Mouse (Mus musculus): ENCODE results near the gene Zbtb2.
"Not testable (repeated sequence)": the region's sequence is repeated elsewhere in the genome, so short reads cannot be mapped to it uniquely, and the experiment has no call there.

The Zbtb2 gene

DNA sequence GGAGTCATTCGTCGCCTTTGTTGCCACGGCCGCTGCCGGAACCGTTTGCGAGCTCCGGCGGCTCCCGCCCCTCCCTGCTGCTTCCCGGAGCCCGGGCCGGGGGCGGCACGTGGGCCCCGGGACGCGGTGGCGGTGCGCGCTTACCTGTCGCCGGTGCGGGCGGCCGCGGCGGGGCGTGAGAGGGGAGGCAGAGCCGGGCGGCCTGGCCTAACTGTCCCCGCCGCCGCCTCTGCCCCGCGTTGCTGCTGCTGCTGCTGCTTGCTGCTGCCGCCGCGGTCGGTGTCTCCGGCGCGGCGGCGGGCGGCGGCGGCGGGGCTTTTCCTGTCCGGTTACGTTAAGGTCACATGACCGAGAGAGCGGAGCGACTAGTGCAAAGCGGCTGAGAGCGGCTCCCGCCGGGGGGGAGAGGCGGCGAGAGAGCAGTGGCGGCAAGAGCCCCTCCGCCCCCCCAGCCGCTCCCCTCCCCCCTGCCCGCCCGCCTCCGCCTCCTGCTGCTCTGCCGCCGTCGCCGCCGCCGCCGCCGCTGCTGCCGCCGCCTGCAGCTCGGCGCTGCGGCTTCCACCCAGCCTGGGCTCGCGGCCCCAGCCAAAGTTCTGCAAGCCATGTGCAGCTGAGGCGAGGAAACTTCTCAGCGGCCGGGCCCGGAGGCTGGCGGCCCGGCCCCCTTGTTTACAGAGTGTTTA lies at the start of gene Zbtb2:
Zbtb2 (minus strand) TSS at position 408 of the 683 bp plus-strand sequence.
- no peak for DNase-seq (ENCODE audit: low read depth)

DNA sequence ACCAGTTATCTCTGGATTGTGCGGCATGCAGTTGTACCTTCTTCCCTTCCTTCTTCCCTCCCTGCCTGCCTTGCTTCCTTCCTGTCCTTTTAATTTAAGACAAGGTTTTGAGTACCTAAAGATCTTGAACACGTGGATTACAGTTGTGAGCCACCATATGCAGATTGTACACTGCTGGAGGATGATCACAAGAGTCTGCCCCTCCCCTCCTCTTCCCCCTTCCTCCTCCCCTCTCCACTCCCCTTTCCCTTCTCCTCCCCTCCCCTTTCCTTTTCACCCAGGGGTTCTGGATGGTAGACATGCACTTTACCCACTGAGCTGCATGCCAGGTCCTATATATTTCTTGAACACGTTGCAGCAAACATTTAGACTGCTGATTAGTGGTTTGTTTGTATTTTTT lies 47.5 kb upstream of the Zbtb2 start:
- no peak for DNase-seq (ENCODE audit: low read depth)

DNA sequence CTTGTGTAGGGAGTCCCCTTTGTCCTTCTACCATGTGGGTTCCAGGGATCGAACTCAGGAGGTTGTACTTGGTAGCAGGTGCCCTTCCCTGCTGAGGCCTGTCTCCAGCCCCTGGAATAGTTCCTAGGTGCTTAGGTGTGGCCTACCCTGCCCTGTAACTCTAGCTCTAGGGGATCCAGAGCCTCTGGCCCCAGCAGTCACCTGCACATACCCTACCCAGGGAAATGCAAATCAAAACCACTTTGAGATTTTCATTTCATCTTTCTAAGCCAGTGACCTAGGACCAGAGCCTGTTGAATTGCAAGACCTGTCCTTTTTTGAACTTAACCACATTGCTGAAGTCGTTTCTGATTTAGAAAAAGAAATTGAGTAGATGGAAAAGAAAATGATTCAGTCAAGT lies 46.0 kb upstream of the Zbtb2 start:
- not testable (repeated sequence) for DNase-seq (ENCODE audit: low read depth)

DNA sequence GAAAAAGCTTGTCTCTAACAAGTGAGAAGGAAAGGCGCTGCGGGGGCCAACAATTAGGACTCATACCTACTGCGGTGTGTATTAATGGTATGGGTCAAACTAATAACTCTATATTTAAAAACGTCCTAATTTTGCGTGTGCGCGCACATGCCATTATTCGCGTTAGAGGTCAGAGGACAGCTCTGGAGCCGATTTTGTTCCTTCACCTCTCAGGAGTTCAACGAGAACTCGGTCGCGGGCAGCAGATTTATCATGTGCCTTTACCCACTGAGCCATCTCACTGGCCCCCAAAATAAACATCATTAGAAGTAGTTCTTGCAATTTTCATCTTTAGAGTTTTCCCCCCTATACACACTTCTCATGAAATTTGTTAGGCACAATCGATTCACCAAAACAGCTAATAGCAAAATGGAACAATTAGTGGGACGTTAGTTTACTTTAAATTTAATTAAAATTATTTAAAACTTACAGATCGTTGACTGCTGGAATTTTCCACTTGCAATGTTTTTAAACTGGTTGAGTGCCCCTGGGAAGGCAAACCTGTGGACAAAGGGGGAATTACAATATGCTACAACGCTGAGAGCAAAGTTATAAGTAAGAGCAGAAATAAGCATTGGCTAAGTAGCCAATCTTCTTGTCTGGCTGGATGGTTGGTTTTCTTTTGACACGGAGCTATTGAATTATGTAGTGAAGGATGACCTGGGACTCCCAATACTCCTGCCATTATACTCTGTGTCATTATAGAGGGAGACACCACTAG lies 45.3 kb upstream of the Zbtb2 start:
- peak; percentile 34 for DNase-seq (ENCODE audit: low read depth)

DNA sequence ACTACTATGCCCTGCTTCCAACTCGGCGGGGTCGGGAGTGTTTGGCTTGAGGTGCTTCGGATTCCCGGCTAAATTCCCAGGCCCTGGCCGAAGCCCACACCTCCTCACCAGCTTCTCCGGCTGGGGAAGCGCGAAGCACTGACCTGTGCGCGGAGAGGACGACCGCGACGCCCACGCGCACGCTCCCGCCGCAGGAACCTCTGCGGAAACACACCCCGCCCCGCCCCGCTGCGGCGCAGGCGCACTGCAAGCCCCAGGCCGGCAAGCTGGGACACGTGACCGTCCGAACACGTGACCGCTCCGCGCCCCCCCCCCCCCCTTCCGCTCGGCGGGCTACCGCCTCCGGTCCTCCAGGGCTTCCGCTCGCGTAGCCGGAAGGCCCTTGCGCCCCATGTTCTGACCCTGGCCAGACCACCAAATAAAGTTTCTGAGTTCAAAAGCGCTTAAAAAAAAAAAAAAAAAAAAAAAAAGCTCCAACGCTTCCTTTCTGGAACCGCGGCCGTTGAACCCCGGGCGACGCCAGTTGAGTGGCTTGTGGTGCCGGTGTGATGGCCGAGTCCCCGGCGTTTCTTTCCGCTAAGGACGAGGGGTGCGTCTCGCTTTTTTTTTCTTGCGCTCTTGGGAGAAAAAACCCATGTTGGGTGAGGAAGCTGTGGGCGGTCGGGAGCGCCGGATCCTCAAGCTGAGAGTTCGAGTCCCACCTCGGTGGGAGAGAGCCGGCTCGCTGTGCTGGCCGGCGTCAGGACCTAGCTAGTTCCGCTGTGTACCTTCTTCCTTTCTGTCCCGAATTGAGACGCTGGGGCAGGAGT lies 44.4 kb upstream of the Zbtb2 start, which contains the start of the genes Rmnd1 and Armt1:
Rmnd1 (minus strand) TSS at position 266 of the 809 bp plus-strand sequence.
Armt1 (plus strand) TSS at position 345 of the 809 bp plus-strand sequence.
- DNase-seq (ENCODE audit: low read depth) = peak; percentile 83

DNA sequence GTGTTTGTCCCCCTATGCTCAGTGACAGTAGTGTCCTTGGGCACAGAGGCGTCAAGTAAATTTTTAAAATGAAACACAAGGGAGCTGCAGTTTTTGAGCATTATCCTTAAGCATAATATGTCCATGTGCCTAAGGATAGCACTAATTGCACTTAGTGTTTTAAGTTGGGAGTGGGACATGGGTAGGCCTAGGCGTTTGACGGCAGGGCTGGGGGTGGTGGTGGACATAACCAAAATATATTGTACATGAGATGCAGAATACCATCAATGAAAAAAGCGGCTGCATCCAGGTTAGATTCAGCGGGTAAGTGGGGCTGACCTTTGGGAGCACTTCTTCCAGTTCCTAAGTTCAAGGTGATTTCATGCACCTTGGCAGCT lies 43.8 kb upstream of the Zbtb2 start:
- no peak for DNase-seq (ENCODE audit: low read depth)

DNA sequence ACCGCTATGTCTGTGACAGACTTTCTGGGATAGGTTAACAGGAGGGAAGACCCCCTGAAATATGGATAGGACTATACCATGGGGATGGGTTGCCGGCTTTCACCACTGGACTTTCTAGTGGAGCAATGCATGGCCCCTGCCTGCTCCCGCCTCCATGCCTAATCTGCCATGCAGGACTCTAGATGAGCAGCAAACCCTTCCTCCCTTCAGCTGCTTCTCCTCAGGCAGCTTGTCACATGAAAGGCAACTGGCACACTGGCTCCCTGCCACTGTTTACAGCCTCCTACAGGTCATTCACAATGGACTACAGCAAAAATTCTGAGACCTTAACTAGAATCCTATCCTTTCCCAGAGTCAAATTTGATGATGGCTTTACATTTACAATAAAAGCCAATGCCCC lies 42.9 kb upstream of the Zbtb2 start:
- no peak for DNase-seq (ENCODE audit: low read depth)

DNA sequence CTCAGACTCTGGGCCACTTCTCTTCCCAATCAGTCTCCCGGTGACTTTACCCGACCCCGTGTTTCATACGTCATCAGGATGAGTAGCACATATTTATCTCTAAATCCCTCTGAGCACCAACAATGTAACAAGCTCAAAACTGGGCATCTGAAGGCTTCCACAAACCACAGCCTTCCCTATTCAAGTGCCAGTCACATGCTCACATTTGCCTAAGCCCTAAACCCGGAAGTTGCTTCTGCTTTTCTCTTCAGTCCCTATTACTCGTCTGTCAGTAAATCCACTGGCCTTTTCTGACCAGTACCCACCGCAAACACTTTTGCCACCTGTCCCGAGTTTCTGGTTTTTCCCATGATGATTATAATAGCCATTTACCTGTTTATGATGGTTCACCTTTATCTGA lies 42.5 kb upstream of the Zbtb2 start:
- no peak for DNase-seq (ENCODE audit: low read depth)

DNA sequence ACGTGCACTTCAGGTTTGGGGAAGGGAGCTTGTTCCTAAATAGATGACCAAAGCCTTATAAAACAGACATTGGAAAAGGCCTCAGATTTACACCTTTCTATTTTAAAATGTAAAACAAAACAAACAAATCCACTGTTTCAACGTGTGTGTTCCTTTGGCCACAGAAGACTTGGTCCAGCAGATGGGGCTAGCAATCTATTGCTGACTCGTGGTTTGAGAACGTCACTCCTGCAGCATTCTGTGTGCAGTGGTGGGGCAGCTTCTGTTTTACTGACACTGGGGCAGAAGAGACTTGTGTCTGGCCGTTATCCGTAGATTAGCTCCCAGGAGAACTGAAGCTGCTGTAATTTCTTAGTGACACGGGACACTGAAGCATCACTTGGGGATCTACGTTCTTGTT lies 37.3 kb upstream of the Zbtb2 start:
- DNase-seq (ENCODE audit: low read depth) = no peak

DNA sequence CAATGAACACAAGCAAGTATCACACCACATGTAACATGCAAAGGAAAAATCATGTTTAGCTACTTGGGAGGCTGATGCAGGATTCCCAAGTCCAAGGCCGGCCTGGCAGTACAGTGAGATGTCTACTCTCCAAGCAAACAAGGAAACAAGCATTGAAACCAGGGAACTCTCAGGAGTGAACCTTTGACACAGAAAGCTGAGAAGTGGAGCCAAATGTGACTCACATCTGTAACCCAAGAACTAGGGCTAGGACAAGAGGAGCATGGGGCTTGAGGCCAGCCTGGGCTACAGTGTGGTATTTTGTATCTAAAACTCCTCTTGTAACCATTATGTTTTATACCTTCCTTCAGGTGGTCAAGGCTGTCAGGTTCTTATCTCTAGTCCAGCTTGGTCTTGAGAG lies 19.3 kb upstream of the Zbtb2 start:
- no peak for DNase-seq (ENCODE audit: low read depth)

DNA sequence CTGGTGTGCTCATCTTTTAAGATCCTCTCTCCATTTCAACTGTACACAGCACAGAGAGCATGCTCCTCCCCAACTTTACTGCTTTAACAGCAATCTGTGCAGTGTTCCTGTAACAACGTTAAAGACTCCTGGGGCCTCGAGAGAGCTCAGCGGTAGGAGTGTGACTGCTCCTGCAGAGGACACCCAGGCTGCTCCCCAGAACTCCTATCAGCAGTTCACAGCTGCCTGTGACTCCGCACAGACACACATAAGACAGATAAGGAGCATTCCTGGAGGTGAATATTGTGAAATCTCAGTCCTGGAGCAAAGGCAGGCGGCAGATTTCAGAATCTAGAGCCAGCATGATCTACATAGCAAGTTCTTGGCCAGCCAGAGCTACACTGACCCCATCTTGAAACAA lies 17.6 kb upstream of the Zbtb2 start:
- peak; percentile 70 for DNase-seq (ENCODE audit: low read depth)

DNA sequence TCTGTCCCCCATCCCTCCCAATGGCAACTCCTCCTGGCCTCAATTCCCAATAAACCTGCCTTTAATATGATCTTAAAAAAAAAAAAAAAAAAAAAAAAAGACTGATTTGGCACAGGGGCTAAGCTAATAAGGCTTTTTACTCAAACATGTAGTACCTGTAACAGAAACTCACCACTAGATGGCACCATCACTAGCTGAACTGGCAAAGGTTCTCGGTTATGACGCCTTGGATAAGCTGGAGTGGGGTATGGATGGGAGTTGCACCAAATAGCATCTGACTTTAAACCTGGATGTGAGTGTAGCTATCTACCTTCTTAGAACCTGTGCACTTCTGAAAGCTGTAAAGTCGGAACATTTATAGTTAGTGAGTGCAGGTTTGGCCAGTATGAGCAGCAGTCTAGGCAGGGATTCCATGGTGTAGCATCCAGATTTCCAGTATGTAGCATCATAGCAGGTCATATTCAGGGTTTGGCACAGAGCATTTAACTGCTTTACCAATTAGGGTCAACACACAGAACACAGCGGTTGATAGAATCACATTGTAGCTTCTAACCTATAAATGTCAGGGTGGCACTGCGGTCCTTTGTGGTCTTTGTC lies 17.1 kb upstream of the Zbtb2 start:
- no peak for DNase-seq (ENCODE audit: low read depth)

DNA sequence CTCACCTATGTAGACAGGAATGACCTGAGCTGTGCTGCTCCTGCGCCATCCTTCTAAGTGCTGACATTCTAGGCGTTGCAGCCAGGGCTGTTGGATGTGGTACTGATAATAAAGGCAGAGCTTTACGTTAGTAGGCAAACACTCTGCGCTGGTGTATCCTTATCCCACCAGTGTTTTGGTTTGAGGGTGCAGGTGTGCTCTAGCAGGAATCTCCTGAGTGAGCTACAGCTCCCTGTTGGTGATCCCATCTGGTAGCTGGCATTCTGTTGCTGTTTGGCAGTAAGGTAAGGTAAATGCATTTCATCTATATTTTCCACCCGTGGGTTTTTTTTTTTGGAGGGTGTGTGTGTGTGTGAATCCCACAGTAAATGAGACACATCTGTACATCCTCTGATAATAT lies 10.2 kb upstream of the Zbtb2 start:
- no peak for DNase-seq (ENCODE audit: low read depth)

DNA sequence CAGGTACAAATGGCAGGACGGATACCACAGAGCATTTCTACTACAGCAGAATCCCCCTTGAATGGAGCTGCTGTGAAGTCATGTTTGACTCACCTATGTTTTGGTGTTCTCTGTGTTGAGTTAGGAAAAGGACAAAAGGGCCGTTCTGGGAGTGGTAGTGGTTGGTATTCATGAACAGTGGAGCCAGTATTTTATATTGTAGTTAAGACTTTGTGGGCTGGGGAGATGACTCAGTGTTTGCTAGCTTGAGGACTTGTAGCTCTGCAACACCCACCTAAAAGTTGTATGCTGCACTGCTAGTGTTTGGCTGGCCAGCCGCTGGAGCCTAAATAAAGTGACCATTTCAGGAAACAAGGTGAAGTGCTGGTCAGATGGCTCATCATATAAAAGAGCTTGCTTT lies 7.4 kb upstream of the Zbtb2 start:
- no peak for DNase-seq (ENCODE audit: low read depth)

DNA sequence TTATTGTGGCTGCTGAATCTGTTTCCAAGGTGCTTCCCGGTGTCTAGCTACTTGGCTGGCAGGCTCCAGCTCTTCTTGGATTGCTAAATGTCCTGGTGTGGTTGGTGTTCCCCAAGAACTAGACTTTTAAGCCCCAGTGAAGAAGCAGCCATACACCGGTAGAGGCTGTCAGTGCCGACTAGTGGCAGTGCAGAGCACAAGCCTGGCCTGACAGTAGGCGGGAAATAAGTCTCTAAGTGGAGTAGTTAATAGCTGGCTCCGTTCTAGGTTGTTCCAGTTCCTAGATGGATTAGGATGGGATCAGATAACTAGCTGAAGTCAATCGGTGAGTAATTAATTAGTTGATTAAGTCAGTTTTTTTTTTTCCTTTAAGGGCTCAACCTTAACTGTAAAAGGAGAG lies 3.9 kb upstream of the Zbtb2 start:
- no peak for DNase-seq (ENCODE audit: low read depth)

DNA sequence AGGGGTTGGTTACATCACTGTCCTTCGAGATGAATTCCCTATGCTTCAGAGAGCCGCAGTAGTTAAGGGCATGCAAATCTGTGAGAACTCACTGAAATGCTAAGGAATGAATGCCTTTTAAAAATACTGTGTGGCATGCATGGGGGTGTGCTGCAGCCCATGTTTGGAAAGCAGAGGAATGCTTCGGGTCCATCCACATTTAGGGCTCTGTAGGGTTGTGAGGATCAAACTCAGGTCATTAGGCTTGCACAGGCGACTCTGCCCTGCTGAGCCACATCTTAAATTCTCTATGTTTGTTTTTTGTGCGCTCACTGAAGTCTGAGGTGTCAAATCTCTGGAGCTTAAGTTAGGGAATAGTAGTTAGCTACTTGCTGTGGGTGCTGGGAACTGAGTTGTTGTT lies 3.2 kb upstream of the Zbtb2 start:
- no peak for DNase-seq (ENCODE audit: low read depth)

DNA sequence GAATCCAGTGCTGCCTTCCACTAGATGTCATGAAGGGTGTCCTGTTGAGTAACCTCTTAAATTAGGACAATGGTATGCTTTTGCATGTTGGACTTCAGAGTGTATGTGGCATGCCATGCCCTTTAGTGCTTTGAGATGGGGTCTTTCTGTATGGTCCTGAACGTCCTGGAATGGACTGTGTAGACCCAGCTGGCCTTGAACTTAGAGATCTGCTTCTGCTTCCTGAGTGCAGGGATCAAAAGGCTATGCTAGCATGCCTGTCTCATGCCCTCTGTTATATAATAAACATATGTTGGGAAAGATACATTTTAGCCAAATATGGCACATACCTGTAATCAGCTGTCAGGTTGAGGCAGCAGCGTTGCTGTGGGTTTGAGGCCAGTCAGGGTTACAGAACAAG lies 2.6 kb upstream of the Zbtb2 start:
- no peak for DNase-seq (ENCODE audit: low read depth)

DNA sequence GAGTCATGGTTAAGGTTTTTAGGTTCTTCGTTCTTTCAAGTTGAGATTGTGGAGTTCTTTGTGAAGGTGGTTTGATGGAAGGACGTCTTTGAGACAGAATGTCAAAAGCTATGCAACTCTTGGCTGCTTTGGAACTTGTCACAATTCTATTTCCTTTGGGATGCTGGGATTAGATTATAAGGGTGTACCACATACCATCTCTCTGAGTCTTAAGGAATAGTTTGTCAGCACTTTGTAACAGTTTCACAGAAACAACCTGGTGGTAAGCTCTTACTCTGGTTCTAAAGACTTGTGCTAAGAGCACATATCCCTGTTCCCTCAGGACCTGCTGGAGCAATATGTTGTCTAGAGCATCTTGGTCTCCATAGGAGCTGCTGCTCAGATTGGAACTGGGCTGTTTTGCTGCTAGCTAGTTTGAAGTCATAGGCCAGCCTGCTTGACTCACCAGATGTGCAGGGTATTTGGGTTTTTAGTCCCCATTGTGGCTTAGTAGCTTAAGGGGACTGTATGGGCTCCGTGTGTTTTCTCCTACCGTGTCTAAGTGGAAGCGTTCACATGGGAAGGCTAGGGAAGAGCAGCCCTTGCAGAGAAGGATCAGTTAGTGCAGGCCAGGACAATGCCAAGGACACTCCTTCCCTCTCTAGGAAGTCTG lies 1.7 kb upstream of the Zbtb2 start:
- DNase-seq (ENCODE audit: low read depth) = no peak

DNA sequence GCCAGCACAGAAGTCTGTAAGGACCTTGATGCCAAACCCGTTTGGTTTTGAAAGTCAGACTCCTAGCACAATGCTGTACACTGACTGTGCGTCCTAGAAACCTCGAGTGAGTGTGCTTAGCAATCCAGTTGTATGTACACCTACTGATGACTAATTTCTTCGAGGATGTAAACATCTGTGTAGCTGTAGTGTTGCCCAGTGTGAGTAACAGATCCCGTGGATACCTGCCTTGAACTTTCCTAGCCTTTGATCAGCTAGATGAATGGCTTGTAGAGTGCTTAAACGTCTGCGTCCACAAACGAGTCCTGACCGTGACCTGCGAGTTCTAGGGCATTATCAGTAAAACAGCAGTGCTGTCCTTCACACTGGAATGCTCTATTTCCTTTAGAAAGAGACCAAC lies 1.1 kb upstream of the Zbtb2 start:
- DNase-seq (ENCODE audit: low read depth) = no peak

DNA sequence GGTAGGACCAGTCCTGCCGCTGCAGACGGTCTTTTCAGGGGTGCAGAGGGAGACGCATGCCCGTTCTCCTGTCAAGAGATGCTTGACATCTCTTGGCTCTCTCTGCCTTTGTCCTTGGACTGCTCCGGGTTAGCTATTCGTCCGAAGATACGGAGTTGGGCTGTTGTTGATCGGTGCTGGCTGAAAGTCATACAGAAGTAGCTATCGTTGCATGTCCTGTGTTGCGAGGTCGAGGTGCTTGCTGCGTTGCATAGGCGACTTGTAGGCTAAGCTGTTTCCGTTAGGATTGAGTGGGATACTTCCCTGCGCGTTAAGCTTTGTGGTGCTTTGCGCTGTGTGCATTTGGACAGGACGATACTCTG lies 457 bp upstream of the Zbtb2 start:
- DNase-seq (ENCODE audit: low read depth) = no peak

DNA sequence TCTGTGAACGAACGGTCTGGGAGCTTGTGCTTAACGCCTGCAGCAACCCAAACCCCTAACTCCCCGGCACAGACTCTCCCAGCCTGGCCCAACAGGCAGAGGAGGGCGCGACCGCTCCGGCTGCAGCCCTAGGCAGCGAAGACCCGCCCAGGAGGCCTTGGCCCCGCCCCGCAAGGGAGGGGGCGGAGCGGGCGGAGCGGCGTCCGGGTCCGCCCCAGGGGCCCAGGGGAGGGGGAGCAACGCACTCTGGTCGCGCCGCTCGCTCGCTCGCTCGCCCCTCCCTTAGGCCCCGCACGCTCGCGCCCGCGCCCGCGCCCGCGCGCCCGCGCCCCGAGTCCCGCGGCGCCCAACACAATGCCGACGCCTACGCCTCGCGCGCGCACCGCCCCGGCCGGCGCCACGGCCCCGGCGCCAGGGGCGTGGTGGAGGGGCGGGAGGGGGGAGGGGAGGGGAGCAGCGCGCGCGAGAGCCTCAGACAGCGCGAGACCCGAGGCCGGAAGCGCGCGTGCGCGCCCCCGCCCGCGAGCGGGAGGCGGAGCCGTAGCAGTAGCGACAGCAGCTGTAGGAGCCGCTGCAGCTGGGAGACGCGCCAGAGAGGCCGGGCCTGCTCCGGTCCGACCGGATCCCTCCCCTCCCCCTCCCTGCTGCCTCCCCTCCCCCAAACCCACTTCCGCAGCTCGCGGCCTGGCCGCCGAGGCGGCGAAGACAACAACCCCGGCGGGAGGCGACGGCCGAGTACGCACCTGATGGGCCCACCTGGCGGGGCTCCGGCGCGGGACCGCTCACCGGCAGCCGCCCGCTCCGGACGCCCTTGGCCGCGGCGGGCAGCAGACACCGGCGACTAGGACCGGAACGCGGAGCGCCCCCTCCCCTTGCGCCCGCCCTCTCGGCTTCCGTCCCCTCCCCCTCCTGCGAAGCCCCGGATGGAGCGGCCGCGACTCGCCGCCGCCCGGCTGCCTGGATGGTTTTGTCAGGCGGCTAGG lies 1.0 kb downstream of the Zbtb2 start:
- peak; percentile 82 for DNase-seq (ENCODE audit: low read depth)
